Mouse (Mus musculus): ENCODE measurements around the gene Ralb.
A peak's percentile ranks its signal among the peaks of the same experiment; 100 is the strongest.

Gene Ralb

DNA sequence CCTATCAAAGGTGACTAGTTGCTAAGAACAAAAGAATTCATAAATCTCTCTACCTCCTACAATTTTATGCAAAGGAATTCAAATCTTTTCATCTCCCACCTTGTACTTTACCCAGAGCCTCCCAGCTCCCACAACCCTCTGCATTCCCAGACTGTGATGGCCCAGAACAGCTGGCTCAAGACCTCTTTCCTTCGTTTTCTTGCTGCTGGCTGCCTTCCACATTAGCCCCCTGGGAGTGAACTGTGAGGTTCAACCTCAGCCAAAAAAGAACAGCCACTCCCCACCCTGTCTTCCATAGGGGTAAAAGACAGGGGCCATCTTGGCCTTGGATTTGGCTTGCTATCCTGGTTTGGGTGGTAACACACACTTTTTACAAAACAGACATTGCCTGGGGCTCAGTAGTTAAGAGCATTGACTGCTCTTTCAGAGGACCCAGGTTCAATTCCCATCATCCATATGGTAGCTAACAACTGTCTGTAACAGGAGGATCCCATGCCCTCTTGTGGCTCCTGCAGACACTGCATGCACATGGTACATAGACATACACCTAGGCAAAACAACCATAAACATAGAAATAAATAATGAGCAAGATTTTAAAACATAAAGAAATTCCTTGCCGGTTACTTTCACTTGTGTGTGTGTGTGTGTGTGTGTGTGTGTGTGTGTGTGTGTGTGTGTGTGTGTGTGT, 10.4 kb downstream of the Ralb start:
- peak; percentile 61 for DNase-seq (ENCODE audit: low read depth, low spot score)

DNA sequence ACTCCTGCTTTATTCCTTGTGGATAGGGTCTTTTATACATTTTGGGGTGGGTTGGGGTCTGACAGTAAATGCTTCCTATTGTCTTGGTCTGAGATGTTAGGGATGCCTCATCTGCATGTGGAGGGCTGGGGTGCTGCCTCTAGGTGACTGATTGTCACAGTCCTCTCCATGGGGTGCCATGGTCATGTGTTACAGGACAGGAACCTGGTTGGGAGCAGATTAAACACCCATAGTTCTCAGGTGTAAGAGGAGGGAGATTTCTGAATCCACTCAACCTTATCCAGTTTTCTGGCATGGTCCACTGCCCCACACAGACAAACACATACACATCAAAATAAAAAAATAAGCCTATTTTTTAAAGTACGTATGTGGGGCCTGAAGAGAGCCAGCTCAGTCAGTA, 12.1 kb downstream of the Ralb start:
- no peak for DNase-seq (ENCODE audit: low read depth, low spot score)

DNA sequence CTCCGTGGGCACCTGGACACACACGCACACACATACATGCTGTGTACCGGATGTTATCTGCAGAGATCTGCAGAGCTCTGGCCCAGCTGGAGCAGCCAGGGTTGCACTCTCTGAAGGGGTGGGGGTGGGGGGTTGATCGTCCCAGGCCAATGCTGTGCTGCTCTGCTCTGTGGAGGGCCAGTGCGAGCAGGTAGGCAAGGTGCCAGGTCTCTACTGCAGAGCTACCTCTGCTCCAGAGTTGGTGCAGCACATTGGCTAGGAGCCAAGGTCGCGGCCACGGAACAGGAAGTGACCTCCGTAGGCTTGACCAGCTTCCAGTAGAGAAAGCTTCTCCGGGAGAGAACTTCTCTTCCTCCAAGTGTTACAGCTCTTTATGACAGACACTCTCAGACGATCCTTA, 12.5 kb downstream of the Ralb start:
- DNase-seq (ENCODE audit: low read depth, low spot score) = no peak

DNA sequence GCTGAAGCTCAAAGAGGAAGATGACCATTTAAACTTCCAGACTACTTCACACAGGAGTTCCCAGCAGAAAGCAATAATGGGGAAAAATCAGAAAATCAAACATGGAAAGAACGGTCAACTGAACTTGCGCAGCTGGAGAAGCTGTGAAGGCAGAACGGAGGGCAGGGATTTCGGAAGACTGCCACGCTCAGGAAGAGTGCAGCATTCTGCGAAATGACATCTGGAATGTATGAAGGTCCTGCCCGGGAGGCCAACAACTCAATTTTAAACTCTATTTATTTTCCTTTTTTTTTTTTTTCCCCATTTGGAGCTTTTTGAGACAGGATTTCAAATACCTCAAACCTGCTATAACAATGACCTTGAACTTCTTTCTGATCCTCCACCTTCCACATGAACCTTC, 13.8 kb downstream of the Ralb start:
- DNase-seq (ENCODE audit: low read depth, low spot score) = no peak

DNA sequence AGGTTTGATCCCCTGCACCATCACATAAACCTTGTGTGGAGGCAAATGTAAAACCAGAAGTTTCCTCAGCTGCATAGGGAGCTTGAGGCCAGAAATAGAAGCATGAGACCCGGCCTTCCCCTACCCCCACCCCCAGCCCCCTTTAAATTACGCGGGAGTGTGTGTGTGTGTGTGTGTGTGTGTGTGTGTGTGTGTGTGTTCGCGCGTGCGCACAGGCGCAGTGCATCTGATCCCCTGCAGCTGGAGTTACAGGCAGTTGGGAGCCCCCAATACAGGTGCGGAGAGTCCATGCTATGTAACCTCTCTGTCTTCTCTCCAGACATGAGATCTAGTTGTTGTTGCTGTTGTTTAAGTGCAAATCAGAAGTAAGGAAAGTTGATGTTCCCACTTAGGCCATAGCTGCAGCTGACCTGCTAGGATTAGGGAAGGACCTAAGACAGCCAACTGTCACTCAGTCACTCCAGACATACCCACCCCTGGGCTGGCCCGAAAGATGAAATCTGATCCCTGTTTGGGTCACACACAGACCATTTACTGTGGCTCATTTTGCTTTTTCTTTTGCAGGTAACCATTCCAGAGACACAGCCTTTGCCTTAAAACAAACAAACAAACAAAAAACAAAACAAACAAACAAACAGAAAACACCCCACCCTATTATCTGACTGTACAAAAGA, 16.5 kb downstream of the Ralb start:
- DNase-seq (ENCODE audit: low read depth, low spot score) = no peak

DNA sequence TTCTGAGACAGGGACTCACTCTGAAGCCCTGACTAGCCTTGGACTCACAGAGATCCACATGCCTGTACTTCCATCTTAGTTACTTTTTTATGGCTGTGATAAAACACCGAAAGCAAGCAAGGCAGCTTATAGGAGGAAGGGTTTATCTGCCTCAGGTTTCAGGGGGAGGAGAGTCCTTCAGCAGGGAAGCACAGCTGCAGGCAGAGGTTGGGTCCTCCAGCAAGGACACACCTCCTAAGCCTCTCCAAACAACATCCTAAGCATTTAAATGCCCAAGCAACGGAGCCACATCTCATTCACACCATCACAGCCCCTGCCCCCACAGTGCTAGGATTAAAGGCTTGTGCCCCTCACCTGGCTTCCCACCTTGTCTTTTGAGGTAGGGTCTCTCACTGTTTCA, 18.8 kb downstream of the Ralb start:
- peak; percentile 28 for DNase-seq (ENCODE audit: low read depth, low spot score)

DNA sequence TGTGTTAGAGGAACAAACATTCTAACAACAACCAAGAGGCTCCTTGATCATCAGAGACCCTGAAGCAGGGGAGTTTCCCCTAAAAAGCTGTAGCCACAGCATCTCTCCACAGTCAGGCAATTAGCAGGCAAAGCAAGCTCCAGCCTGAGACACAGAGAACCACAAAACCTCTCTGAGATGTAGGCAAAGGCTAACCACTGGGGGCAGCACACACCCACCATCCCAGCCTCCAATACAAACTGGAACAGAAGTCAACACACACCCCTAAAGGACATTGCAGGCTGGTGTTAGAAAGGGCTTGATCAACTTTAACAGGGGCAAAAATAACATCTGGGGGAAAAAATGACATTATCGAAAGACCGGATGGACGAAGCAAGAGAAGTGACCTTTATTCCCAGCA, 20.1 kb downstream of the Ralb start:
- peak; percentile 81 for DNase-seq (ENCODE audit: low read depth, low spot score)

DNA sequence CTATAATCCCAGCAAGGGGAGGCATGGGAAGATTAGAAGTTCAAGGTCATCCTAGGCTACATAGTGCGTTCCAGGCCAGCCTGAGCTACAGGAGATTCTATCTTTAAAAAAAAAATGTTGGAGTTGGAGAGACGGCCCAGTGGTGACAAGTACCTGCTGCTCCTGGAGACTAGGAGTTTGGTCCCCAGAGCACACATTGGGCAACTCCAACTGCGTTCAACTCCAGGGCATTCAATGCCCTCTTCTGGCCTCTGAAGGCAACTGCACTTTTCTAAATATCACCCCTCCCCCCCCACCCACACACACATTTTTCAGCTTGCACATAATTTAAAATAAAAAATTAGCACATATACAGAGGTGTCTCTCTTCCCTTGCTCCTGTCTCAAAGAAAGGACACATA, 21.7 kb downstream of the Ralb start:
- peak; percentile 63 for DNase-seq (ENCODE audit: low read depth, low spot score)

DNA sequence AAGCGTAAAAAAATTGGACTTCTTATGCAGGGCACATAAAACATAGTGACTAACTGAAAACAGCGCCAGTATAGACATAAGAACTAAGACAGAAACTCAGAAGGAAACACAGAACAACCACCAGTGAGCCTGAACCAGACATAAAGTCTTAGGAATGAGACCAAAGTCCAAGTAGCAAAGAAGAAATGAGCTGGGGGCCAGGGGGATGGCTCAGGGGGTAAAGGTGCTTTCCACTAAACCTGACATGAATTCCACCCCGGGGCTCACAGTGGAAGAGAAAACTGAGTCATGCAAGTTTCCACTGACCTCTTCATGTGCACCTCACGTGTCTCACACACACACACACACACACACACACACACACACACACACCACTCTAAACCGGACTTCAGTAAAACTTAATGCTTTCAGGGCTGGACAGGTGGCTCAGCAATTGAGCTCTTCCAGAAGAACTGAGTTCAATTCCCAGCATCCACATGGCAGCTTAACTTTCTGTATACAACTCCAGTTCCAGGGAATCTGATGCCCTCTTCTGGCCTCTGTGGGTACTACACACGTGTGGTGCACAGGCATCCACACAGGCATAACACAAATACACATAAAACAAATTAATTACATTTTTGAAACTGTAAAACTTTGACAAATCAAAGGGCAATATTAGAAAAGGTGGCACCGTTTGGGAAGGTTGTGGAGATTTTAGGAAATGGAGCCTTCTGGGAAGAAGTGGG, 23.2 kb downstream of the Ralb start:
- peak; percentile 70 for DNase-seq (ENCODE audit: low read depth, low spot score)

DNA sequence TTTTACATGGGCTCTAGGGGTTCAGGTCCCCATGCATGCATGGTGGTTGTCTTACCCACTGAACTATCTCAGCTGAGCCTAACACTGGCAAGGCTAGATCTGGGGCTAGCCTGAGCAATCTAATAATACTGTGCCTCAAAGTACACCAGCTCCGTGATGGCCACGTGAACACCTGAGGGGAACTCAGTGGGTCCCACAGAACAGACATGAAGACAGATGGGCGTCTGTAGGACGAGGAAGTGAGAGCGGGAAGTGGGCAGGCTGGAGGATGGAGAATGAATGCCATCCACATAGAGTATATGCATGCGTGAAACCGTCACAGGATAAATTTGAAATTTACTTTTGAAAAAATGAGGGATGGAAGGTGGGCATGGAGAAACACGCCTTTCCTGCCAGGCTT, 23.9 kb downstream of the Ralb start:
- DNase-seq (ENCODE audit: low read depth, low spot score) = no peak

DNA sequence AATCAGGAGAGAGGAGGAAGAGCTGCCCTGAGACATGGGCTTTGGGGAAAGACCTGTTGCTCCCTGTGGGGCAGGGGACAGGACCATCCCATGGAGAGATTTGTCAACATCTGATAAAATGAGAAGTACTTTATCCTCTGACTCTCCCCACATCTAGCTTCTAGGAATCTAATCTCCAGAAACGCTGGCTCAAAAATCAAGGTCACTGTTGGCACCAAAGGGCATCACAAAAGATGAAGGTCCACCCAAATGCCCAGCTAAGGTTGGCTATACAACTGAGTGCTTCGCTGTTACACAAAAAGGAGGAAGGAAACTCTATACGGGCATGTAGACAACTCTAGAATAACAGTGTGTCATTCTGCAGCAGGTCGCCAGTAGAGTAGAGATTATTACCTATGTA, 25.0 kb downstream of the Ralb start:
- no peak for DNase-seq (ENCODE audit: low read depth, low spot score)

DNA sequence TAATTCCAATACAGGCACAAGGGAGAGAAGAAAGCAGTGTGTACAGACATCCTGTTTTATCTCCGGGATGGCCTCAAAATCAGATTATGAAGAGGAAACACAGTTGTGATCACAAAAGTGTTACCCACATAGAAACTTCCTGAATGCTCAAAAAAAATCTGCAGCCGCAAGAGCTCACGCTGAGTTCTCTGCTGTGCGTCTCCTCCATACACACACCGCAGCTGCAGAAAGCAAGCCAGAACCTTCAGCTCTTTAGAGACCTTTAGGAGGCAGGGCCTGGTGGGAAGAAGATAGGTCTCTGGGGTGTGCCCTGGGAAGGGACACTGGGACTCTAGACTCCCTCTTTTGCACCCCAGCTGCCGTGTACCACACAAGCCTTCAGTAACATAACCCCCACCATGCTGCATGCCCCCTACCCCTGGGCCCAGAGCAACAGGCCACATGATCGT, 27.7 kb downstream of the Ralb start:
- DNase-seq (ENCODE audit: low read depth, low spot score) = no peak

DNA sequence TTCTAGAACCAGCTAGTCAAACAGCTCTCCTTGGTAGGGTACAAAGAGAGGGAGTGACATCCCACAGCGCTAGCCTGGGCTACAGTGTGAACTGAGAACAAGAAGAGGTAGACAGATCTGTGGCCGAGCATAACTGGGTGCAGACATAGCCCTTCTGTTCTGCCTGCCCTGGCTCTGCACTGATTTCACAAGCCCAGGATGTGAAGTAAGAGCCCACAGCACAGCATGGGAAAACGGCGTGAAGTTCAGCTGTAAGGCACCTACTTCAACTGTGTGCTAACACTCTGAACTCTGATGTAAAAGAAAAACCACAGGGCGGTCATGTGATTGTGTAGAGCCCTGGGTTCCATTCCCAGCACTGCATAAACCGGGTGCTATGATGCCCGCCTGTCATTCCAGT, 29.9 kb downstream of the Ralb start:
- no peak for DNase-seq (ENCODE audit: low read depth, low spot score)

DNA sequence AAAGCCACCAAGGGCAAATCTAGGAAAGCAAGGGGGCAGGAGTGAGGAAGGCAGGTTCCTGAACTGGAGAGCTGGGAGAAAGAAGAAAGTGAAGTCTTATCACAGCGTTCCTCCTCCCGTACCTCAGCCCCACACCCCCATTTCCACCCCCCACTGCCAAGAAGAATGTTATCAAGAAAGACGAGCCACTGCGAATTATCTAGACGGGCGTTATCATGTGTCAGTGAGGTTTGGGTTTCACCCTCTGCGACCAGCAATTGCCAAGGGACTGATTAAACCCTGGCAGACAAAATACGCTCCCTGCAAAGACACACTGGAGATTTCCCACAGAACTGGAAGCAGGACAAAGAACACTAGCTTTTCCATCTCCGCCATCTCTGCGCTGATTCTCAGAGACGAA, 31.9 kb downstream of the Ralb start:
- no peak for DNase-seq (ENCODE audit: low read depth, low spot score)

DNA sequence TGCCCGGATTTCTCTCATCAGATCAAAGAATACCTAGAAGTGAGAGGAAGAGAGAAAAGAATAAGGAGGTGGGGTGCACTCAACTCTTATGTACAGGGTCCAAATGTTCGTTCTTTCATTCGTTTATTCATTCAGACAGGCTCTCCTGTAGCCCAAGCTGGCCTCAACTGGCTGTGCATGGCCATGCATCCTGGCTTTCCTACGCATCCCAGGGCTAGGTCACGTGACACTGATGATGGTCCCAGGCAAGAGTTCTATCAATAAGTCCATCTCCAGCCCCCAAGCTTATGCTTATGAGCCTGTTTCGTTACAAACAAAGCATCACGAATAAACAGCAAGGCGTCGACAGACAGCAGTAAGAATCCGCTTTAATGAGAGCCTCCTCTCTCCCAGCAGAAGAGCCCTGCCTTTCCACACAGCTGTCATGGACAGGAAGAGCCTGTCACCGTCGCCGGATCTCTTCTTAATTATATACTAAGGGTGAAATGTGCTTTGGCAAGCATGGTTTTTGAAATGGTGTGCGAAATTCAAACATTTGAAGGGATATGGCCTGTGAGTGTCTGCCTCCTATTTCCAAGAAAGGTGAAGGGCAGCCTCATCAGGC, 32.7 kb downstream of the Ralb start:
- no peak for DNase-seq (ENCODE audit: low read depth, low spot score)

DNA sequence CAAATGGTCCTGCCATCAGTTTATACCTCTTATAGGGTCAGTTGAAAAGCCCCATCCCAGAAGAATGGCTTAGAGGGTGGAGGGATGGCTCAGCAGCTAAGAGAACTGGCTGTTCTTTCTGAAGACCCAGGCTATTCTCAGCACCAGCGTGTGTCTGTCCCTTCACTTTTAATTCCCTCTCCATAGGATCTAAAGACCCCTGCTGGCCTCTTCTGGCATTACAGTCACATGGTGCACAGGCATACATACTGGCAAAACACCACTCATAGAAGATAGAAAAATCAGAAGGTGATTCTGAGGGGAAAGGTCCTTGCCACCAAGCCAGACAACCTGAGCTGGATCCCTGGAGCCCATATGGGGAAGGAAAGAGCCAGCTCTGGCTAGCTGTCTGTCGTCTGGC, 41.2 kb downstream of the Ralb start:
- DNase-seq (ENCODE audit: low read depth, low spot score) = peak; percentile 78

DNA sequence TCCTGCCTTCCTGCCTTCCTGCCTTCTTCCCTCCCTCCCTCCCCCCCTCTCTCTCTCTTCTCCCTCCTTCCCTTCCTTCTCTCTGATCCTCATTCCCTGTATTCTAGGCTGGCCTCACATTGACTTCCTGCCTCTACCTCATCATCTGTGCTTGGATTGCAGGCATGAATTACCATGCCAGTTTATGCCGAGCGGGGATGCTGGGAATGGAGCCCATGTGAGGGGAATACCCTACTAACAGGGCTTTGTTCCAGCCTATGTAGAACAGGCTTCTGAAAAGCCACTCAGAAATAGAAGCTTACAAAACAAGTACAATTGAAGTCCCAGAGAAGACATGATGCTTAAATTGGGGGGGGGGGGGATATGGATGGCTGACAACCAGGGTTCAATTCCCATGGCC, 44.5 kb downstream of the Ralb start:
- no peak for DNase-seq (ENCODE audit: low read depth, low spot score)

DNA sequence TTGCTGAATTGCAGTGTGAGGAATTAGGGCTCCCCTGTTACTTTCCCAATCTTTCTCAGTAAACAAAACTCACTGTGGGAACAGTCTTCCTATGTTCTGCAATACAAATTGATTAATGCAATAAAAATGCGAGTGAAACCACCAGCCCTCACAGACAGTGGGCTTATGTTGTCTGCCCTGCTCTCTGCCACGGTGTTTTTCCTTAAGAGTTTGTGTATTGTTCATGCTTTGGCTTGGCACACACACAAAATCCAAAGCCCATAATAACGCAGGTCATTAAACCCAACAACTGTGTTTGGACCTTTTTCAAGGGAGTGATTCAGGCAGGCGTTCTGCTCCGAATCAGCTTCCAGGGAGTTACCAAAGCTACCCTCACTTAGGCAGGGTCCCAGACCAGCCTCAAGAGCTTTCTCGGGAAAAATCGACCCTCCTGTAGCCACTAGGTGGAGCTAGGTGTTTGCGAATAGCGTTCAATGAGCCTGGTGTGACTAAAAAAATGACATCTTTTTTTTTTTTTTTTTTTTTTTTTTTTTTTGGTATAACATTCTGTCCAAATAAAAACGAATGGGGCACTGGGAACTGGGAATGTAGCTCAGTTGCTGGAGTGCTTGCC, 46.5 kb downstream of the Ralb start:
- DNase-seq (ENCODE audit: low read depth, low spot score) = peak; percentile 81

DNA sequence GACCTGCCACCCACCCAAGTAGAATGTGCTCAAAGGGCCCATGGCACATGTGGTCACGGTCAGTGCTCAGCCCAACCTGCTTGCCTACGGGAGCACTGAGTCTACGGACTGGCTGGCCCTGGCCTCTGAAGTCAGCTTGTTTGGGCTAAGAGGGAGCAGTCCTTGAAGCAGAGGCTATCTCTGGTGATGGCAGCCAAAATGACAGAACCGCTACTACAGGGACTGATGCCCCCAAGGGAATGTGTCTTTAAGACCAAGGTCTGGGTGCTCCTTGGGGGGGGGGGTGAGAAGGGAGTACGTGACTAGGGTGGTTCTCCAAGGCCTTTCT, 47.1 kb downstream of the Ralb start:
- DNase-seq (ENCODE audit: low read depth, low spot score) = no peak

DNA sequence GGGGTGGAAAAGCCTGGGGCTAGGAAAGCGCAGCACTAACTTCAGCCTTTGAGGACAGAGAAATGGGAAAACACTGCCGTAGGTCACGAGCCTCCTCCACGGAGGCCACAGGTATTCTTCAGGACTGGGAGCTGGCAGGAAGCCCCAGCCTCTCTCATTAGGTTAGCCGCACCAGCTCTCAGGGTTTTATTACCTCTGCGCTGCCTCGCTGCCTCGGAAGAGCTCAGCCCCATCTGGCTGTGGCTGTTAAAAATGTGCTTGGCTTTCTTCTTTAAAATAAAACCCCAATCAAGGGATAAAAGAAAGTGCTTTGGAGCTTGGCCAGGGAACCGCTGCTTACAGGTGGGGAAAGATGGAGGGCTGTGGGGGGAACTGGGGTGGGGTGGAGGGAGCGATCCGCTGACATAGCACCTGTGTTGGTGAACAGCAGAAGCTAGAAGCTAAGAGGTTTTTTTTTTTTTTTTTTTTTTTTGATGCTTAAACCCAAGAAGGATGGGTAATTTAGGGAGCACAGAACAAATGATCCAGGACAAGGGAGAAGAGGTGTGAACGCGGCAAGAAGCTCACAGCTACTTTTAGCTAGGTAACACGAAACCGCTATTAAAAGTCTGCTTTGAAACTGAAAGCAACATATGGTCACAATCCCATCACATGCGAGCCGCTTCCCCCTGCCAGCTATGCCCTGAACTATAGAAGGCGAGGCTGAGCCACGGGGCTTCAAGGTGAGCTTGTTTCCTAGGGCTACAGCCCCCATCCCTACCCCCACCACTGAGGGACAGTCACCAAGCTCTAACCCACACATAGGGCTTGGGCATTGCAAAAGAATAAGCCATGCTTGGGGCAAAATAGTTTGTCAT, 47.7 kb downstream of the Ralb start:
- DNase-seq (ENCODE audit: low read depth, low spot score) = no peak

DNA sequence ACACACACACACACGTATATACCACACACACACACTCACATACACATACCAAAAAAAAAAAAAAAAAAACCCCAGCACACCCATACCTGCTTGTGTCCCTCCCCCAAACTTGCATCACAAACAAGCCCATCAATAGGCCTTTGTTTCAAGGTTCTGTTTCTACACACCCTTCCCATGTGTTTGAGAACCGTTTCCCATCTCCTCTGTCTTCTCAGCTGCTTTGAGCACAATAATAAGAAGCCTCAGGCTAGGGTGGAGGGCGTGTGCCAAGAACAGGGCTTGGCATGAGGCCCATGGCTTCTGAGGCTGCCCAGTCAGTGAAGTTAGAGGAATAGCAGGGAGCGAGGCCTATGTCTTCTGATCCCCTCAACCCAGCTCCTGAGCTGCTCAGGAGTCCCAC, 50.9 kb downstream of the Ralb start:
- peak; percentile 62 for DNase-seq (ENCODE audit: low read depth, low spot score)

Measured in R1 (cell line).